Mouse (Mus musculus) MEL (cell line): Measurements from ENCODE around the gene Aldh3b2. TPM values are rescaled to one million over a fixed set of nuclear protein-coding genes. Genes with fewer than 3 reads are reported as not detected.
A peak's percentile ranks its signal among the peaks of the same experiment; 100 is the strongest.

Experiments
- DNase-seq: peaks from one replicate; pipeline ENCODE4 v3.0.0; 2011; ENCODE audit warnings: low read depth, low spot score
- H3K27ac ChIP-seq: 2 replicates; pipeline ENCODE4 v1.5.1; 2012; ENCODE audit warnings: low read depth, mild to moderate bottlenecking, control low read depth, low read length, moderate library complexity; ENCODE audit not compliant: control insufficient read depth
- H3K27me3 ChIP-seq, 2 experiments: fragments of 150-350 bp in 1 of 2; sonication (generic) in 1 of 2; 2 replicates each; pipeline ENCODE4 v1.6.1; 2012; ENCODE audit warnings: low read length in 2 of 2, mild to moderate bottlenecking in 2 of 2, improper control_type of control experiment in 1 of 2, moderate library complexity in 1 of 2; ENCODE audit not compliant: insufficient read depth in 2 of 2, control insufficient read depth in 1 of 2
- H3K36me3 ChIP-seq, 2 experiments: 2 replicates each; pipeline ENCODE4 v1.6.1; 2012 to 2014; ENCODE audit warnings: low read length in 2 of 2, improper control_type of control experiment in 1 of 2, inconsistent platforms in 1 of 2, mild to moderate bottlenecking in 1 of 2; ENCODE audit not compliant: insufficient read depth in 2 of 2, control insufficient read depth in 1 of 2
- H3K4me1 ChIP-seq, 2 experiments: fragments of 150-350 bp in 1 of 2; sonication (generic) in 1 of 2; 2 replicates each; pipeline ENCODE4 v1.6.1; 2012; ENCODE audit warnings: low read length in 2 of 2, improper control_type of control experiment in 1 of 2, mild to moderate bottlenecking in 1 of 2; ENCODE audit not compliant: insufficient read depth in 2 of 2, control insufficient read depth in 1 of 2
- H3K4me3 ChIP-seq, 2 experiments: fragments of 150-350 bp in 1 of 2; sonication (generic) in 1 of 2; 2 replicates each; pipeline ENCODE4 v1.5.1; 2012; ENCODE audit warnings: low read depth in 2 of 2, low read length in 2 of 2, mild to moderate bottlenecking in 2 of 2, moderate library complexity in 2 of 2, control low read depth in 1 of 2, improper control_type of control experiment in 1 of 2; ENCODE audit not compliant: control insufficient read depth in 1 of 2, insufficient read depth in 1 of 2
- H3K79me2 ChIP-seq: 2 replicates; pipeline ENCODE4 v1.6.1; 2012; ENCODE audit warnings: mild to moderate bottlenecking, low read length, moderate library complexity; ENCODE audit not compliant: control insufficient read depth, poor library complexity, insufficient read depth
- H3K9ac ChIP-seq: 2 replicates; pipeline ENCODE4 v1.6.1; 2012; ENCODE audit warnings: low read depth, mild to moderate bottlenecking, control low read depth, low read length, moderate library complexity; ENCODE audit not compliant: control insufficient read depth, poor library complexity, severe bottlenecking
- H3K9me3 ChIP-seq: fragments of 150-350 bp; sonication (generic); replicated peaks from 2 replicates; pipeline ENCODE4 v1.6.1; 2012; ENCODE audit warnings: mild to moderate bottlenecking, low read length, improper control_type of control experiment, moderate library complexity; ENCODE audit not compliant: insufficient read depth
- BHLHE40 ChIP-seq: IDR thresholded peaks from 2 replicates; pipeline ENCODE4 v1.6.1; 2012; ENCODE audit warnings: low read depth, mild to moderate bottlenecking, inconsistent platforms, low read length, improper control_type of control experiment, borderline replicate concordance
- CHD2 ChIP-seq: IDR thresholded peaks from 2 replicates; pipeline ENCODE4 v1.6.1; 2011; ENCODE audit warnings: low read length, improper control_type of control experiment
- ETS1 ChIP-seq: IDR thresholded peaks from 2 replicates; pipeline ENCODE4 v1.6.1; 2012; ENCODE audit warnings: low read depth, mild to moderate bottlenecking, inconsistent platforms, low read length, improper control_type of control experiment, moderate library complexity
- GATA1 ChIP-seq: IDR thresholded peaks from 2 replicates; pipeline ENCODE4 v1.6.1; 2011; ENCODE audit warnings: low read depth, low read length, improper control_type of control experiment
- KAT2A ChIP-seq: conservative IDR thresholded peaks from 2 replicates; pipeline ENCODE4 v1.6.1; 2012; ENCODE audit warnings: low read depth, low read length, improper control_type of control experiment, inconsistent platforms
- NELFE ChIP-seq: IDR thresholded peaks from 2 replicates; pipeline ENCODE4 v1.6.1; 2011; ENCODE audit warnings: low read depth, low read length, improper control_type of control experiment
- NRF1 ChIP-seq: IDR thresholded peaks from 2 replicates; pipeline ENCODE4 v1.6.1; 2014; ENCODE audit warnings: low read depth, mild to moderate bottlenecking, inconsistent platforms, low read length, improper control_type of control experiment, moderate library complexity; ENCODE audit not compliant: poor library complexity, insufficient read depth, severe bottlenecking
- RCOR1 ChIP-seq: IDR thresholded peaks from 2 replicates; pipeline ENCODE4 v1.6.1; 2012; ENCODE audit warnings: low read depth, mild to moderate bottlenecking, inconsistent platforms, low read length, improper control_type of control experiment
- SIN3A ChIP-seq: IDR thresholded peaks from 2 replicates; pipeline ENCODE4 v1.6.1; 2012; ENCODE audit warnings: low read length, improper control_type of control experiment, inconsistent platforms
- TAL1 ChIP-seq: IDR thresholded peaks from 2 replicates; pipeline ENCODE4 v1.6.1; 2012; ENCODE audit warnings: mild to moderate bottlenecking, inconsistent platforms, low read length, moderate library complexity, mixed read lengths
- USF1 ChIP-seq: IDR thresholded peaks from 2 replicates; pipeline ENCODE4 v1.6.1; 2014; ENCODE audit warnings: low read depth, mild to moderate bottlenecking, inconsistent platforms, low read length, improper control_type of control experiment, moderate library complexity
- polyA plus RNA-seq, 2 experiments: library from polyadenylated mRNA; stranded (reverse) in 1 of 2; unstranded in 1 of 2; fragments of >175 nt in 1 of 2; fragments of >200 nt in 1 of 2; gene quantifications; 2 replicates each; pipeline versions ENCODE4 v1.2.1 to v1.2.4; 2012; ENCODE audit warnings: low replicate concordance in 2 of 2, low read depth in 1 of 2; ENCODE audit not compliant: insufficient read length in 2 of 2, insufficient read depth in 1 of 2, missing spikeins in 1 of 2
- total RNA-seq: library from RNA; depleted of rRNA; stranded (reverse); fragments of 300-350 nt; gene quantifications from 2 replicates; pipeline ENCODE4 v1.2.3, GENCODE M21; 2012

Aldh3b2 gene
- total and polyA plus RNA-seq, 3 experiments, result not detected

- Histone ChIP-seq H3K27ac (no peak overlapping the region), H3K4me1 (peaks cover 0 to 18% of the 10 kb centered on the region in 2 experiments; a peak in 2 of 4 replicates), H3K27me3 (no peaks in the 10 kb centered on the region; a peak in 1 of 4 replicates)
Measured at GRCm38 (mm10) chr19:3928779-3929178, 43.3 kb upstream of the Aldh3b2 start.

DNA sequence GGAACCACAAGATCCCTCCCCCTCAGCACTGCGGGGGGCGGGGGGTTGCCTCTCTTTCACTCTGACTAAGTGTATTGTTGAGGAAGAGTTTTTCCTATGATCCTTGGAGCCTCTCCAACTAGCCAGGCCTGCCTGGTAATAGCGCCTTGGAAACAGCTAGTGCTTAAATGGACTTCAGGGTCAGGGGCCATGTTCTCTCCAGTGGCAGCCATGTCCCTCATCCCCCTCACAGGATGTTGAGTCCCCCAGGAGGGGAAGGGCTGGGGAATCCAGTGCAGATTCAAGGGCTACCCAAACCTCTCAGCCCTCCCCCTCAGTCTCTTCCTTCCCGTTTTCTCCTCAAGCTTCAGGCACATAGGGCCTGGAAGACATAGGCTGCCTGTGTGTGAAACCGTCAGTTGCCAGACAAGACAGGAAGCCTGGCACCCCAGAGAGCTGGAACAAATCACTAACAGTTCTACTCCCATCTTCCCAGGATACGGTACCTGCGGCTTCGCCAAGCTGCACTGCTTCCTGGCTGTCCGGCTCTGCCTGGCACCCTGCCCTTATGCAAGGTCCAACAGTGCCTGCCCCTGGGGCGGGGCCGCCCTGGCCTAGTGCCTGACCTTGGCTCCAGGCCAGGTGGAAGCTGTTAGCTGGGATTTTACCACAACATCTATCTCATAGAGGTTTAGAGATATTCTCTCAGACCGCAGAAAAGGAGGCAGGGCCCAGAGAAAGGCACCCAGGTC, 42.8 kb upstream of the Aldh3b2 start, which contains the start of gene Aldh3b1:
Gene Aldh3b1 (minus strand): TSS at position 598 of the 731 bp plus-strand sequence.
- Histone ChIP-seq H3K36me3 (peaks cover 0 to 2% of the 10 kb centered on the region in 2 experiments; a peak in 1 of 4 replicates), H3K9me3 (no peaks in the 10 kb centered on the region), H3K27ac (no peak within 1 kb of the TSS), H3K4me3 (no peak within 1 kb of the TSS), H3K9ac (no peak within 1 kb of the TSS), H3K79me2 (no peaks in the 10 kb centered on the region), H3K4me1 (peaks cover 0 to 18% of the 10 kb centered on the region in 2 experiments; a peak in 2 of 4 replicates), H3K27me3 (no peaks in the 10 kb centered on the region; a peak in 1 of 4 replicates)
- DNase-seq, result peak; percentile 60
- TF ChIP-seq ETS1 (no peak), RCOR1 (peak; percentile 95), BHLHE40 (no peak)

More at GRCm38 (mm10) chr19:3928779-3929178, 43.3 kb upstream of the Aldh3b2 start:
- Histone ChIP-seq H3K36me3 (peaks cover 0 to 2% of the 10 kb centered on the region in 2 experiments; a peak in 1 of 4 replicates), H3K9ac (no peak overlapping the region), H3K79me2 (no peaks in the 10 kb centered on the region), H3K9me3 (no peaks in the 10 kb centered on the region), H3K4me3 (no peak overlapping the region)
- no peak for TF ChIP-seq GATA1
- no peak for TF ChIP-seq CHD2
- no peak for TF ChIP-seq NRF1
- no peak for TF ChIP-seq KAT2A
- no peak for TF ChIP-seq SIN3A
- no peak for TF ChIP-seq TAL1
- DNase-seq, result no peak

DNA sequence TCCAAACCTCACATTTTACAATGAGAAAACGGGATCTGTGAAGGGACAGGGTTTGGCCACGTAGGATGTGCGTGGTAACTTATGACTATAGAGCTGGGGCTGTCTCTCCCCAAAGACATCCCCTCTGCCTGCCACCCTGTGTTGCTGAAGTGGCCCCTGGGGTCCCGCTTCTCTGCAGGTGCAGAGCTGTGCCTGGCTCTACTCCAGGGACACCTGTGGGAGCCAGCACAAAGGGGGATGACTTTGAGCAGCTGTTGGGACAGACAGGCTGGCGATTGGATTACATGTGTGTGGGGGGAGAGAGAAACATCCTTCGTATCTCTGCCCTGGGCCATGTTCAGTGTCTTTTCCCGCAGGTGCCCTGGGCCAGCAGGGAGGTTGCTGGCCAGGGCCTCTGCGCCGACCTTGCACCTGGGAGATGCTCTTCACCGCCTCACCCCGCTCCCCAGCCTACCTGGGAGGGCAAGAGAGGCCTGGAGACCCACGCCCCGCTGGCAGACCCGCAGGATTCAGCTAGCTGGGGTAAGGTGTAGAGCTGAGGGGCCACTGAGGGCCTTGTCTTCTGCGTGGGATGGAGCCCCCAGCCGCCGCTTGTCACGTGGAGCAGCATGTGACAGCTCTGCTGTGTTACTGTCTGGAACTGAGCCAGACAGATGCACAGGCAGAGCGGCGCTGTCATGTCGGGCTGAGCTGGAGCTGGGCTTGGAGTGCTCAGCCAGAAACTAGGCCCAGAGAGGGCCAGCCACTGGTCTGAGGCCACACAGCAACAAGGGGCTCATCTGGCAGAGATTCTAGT, 41.7 kb upstream of the Aldh3b2 start:
- H3K27ac ChIP-seq, result no peak overlapping the region
- H3K79me2 ChIP-seq, result no peaks in the 10 kb centered on the region; the same call in 1 of the 2 replicates
- no peak for DNase-seq
- H3K4me1 ChIP-seq, result peaks cover 0 to 12% of the 10 kb centered on the region in 2 experiments; a peak in 2 of 4 replicates
- no peak overlapping the region for H3K4me3 ChIP-seq
- no peak overlapping the region for H3K9ac ChIP-seq
- H3K36me3 ChIP-seq, result peaks cover 0 to 2% of the 10 kb centered on the region in 2 experiments; a peak in 1 of 4 replicates
- TF ChIP-seq USF1 (peak; percentile 67), NELFE (no peak)
- no peaks in the 10 kb centered on the region for H3K9me3 ChIP-seq
- H3K27me3 ChIP-seq, result no peaks in the 10 kb centered on the region; a peak in 1 of 4 replicates
